Mouse (Mus musculus) lung, adult 2 months (tissue): ENCODE measurements around the gene Fam120c. TPM values are rescaled to one million over a fixed set of nuclear protein-coding genes. Genes with fewer than 3 reads are reported as not detected.
A peak's percentile ranks its signal among the peaks of the same experiment; 100 is the strongest.

Experiments
- DNase-seq: peaks from one replicate; pipeline ENCODE4 v3.0.0; 2022
- H3K4me1 ChIP-seq: fragments of 200-500 bp; 2 replicates; pipeline ENCODE4 v1.6.1; 2011; ENCODE audit warnings: low read length; ENCODE audit not compliant: control insufficient read depth, insufficient read depth
- H3K4me3 ChIP-seq: fragments of 200-500 bp; replicated peaks from 2 replicates; pipeline ENCODE3; 2011; ENCODE audit warnings: low read depth, mild to moderate bottlenecking, control low read depth, low read length; ENCODE audit errors: extremely low read depth
- CTCF ChIP-seq: fragments of 200-500 bp; IDR thresholded peaks from 2 replicates; pipeline ENCODE4 v1.5.1; 2011; ENCODE audit warnings: mild to moderate bottlenecking, low read length, control low read depth; ENCODE audit not compliant: insufficient read depth
- POLR2A ChIP-seq: fragments of 200-500 bp; IDR thresholded peaks from 2 replicates; pipeline ENCODE4 v1.6.1; 2011; ENCODE audit warnings: low read depth, mild to moderate bottlenecking, control low read depth, low read length, borderline replicate concordance; ENCODE audit errors: extremely low read depth
- WGBS: fragments of 180-500 bp; shearing (Covaris S2); methylation state at CpG from one replicate; pipeline ENCODE4 v1.1.7; 2018; 5-methylcytosine and 5-hydroxymethylcytosine counted together
- polyA plus RNA-seq: library from polyadenylated mRNA; depleted of rRNA; stranded (reverse); fragments of >200 nt; gene quantifications from 2 replicates; pipeline ENCODE4 v1.2.3, GENCODE M21; 2012; rRNA removed

The Fam120c gene
- polyA plus RNA-seq, 1 experiment = 2.8 TPM

DNA sequence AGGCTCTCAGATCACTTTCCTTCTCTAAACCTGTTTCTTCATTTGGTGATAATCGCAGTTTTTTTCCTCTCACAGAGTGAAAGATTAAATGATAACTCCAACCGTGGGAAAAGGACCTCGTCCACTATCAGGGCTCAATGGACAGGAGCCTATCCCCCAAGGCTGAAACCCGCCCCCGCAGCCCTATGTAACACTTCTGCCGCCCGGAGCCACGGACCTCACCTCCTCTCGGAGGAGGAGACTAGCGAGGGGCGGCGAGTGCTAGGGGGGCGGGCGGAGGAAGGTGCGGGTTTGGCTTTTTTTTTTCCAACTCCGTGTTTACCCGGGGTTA is 176.1 kb downstream of the Fam120c start:
- no peak for DNase-seq
- Histone ChIP-seq H3K4me1 (no peaks in the 10 kb centered on the region), H3K4me3 (peak overlapping the region; percentile 88)
- TF ChIP-seq POLR2A (no peak), CTCF (no peak)
- 26% methylated on average over 17 of the region's 17 CpGs for WGBS

DNA sequence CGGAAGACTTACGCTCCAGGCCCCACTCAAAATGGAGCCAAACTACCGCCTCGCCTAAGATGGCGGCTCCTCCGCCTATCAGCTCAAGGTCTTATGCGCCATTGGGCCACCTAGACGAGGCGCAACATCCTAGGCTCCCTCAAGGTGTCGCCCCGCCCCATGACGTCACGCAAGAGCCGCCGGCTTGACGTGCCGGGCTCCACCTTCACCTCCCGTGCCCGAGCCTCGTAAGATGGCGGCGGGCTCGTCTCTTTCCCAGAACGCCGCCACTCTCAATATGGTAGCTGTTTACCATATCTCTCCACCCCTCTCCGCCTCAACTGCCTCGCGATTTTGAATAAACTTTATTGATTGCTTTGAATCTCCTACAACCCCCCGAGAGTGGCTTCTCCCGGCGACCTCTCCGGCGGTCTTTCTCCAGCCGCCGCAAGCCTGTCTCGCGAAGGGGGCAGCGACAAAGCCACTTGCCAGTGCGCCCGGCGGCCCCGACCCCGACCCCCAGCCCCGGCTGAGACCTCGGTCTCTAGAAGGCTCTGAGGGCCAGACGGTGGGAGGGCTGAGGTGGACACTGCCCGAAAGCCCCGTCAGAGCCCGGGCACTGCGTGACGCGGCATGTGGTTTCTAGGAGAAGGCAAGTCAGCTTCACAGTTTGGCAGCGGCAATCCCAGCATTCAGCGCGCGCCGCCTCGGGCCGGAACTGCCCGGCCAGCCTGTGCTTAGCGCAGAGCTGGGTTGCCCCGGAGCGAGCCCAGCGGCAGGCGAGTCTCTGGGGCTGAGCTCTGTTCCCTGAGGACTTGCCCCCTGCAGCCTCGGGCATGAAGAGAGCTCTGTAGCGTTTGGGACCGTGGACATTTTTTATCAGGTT is 176.7 kb downstream of the Fam120c start, which contains the start of gene Phf8:
Gene Phf8, plus strand, starts transcription at position 215 of the 865 bp plus-strand sequence.
- TF ChIP-seq POLR2A (peak; percentile 78; the same call in 1 of the 2 replicates), CTCF (no peak)
- peak; percentile 88 for DNase-seq
- Histone ChIP-seq H3K4me1 (no peaks in the 10 kb centered on the region), H3K4me3 (peak within 1 kb of the TSS; percentile 88)
- 28% methylated on average over 68 of the region's 68 CpGs for WGBS

Other genes with a start within 250 kb of the Fam120c start
- 3.8 and 6.4 TPM in 2 replicates for gene Tsr2, start 247.6 kb upstream of the Fam120c start, polyA plus RNA-seq
- gene Wnk3, start 146.1 kb upstream of the Fam120c start, polyA plus RNA-seq = 0.19 TPM in 1 of 2 replicates, not detected in the other
- 8.6 and 11.0 TPM in 2 replicates for gene Phf8, start 176.5 kb downstream of the Fam120c start, polyA plus RNA-seq